Mouse (Mus musculus) stomach, embryonic 15.5 days (tissue): ENCODE results near the gene Slc25a5. TPM values are rescaled to one million over a fixed set of nuclear protein-coding genes. Genes with fewer than 3 reads are reported as not detected.

ENCODE experiments used
- polyA plus RNA-seq: library from polyadenylated mRNA; unstranded; fragments of >200 nt; fragmentation: Nextera tagmentation; extraction: Ambion mirVana; gene quantifications from 2 replicates; pipeline ENCODE4 v1.2.1, GENCODE M21; 2015

Gene Slc25a5
- polyA plus RNA-seq, 1 experiment from 2014 or later, result 736 TPM

Other genes starting within 250 kb of the Slc25a5 start
- gene Pgrmc1, start 197.4 kb upstream of the Slc25a5 start, polyA plus RNA-seq, result 221 and 227 TPM in 2 replicates
- gene Akap17b, start 150.3 kb upstream of the Slc25a5 start, polyA plus RNA-seq, result 2.1 TPM in 2 replicates
- 1.9 and 2.1 TPM in 2 replicates for gene Slc25a43, start 52.0 kb upstream of the Slc25a5 start, polyA plus RNA-seq
- 114 and 115 TPM in 2 replicates for gene Ube2a, start 78.2 kb downstream of the Slc25a5 start, polyA plus RNA-seq
- gene C330007P06Rik, start 78.5 kb downstream of the Slc25a5 start, polyA plus RNA-seq, result 26.9 and 28.4 TPM in 2 replicates
- 1.6 and 1.9 TPM in 2 replicates for gene Nkrf, start 107.2 kb downstream of the Slc25a5 start, polyA plus RNA-seq
- 15.9 and 16.2 TPM in 2 replicates for gene Sept6, start 196.1 kb downstream of the Slc25a5 start, polyA plus RNA-seq